Mouse (Mus musculus) kidney, adult 2 months (tissue): ENCODE measurements around the gene Fcrl5.

Experiments used
- CTCF ChIP-seq: fragments of 200-500 bp; conservative IDR thresholded peaks from 2 replicates; pipeline ENCODE4 v1.5.1; 2011; ENCODE audit warnings: low read depth, mild to moderate bottlenecking, control low read depth, low read length, moderate library complexity, mixed read lengths; ENCODE audit not compliant: insufficient read depth, insufficient read length
- POLR2A ChIP-seq: fragments of 200-500 bp; IDR thresholded peaks from one replicate; pipeline ENCODE4 v1.6.1; 2011; ENCODE audit warnings: low read depth, low read length, control low read depth

DNA sequence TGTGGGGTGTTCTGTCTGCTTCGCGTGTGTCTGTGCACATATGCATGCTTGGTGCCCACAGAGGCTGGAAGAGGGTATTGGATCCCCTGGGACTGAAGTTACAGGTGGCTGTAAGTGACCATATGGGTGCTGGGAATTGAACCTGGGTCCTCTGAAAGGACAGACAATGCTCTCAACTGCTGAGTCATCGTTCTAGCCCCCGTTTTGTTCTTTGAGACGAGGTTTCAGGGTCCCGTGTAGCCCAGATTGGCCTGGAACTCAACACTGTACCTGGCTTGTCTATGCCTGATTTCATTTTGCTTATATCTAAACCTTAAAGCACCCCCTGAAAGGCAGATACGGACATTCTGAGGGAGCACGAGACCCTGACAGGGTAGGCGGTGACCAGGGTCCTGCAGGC is 75.3 kb downstream of the Fcrl5 start:
- TF ChIP-seq CTCF (no peak), POLR2A (no peak)
